Mouse (Mus musculus): ENCODE measurements around the gene Ago4.

Gene Ago4

DNA sequence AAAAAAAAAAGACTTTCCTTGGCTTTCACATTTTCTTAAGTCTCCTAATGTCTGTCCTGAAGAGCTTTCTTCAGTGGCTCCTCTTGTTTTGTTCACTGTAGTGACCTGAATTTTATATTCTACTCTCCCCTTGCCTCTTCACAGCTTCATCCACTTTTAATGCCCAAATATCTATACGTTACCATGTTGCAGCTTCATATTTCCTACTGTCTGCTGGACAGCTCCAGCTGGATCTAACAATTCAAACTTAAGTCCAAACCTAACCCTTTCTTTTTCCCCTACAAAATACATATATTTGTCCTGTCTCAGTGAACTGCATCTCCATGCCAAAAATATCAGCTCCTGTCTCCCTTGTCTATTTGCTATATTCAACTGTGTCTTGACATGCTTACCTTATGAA lies 63.9 kb downstream of the Ago4 start:
- DNase-seq (ENCODE audit: low spot score): no peak

DNA sequence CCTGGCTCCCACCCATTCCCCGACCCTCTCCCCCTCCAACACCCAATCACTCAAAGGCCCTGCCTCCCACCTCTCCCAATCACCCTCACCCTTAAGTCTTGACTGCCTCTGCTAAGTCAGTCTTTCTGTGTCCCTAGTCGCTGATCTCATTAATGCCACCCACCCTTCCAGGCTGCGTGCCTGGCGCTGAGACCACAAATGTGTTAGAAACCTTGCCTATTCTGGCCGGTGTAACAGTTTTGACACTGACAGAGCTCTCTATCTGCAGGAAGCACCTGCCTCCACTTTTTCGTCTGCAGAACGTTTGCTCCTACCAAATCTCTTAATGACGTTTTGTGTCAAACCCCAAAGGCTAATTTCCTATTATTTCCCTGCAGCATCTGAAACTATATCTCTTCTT lies 64.3 kb downstream of the Ago4 start:
- peak; percentile 33 for DNase-seq (ENCODE audit: low spot score)

DNA sequence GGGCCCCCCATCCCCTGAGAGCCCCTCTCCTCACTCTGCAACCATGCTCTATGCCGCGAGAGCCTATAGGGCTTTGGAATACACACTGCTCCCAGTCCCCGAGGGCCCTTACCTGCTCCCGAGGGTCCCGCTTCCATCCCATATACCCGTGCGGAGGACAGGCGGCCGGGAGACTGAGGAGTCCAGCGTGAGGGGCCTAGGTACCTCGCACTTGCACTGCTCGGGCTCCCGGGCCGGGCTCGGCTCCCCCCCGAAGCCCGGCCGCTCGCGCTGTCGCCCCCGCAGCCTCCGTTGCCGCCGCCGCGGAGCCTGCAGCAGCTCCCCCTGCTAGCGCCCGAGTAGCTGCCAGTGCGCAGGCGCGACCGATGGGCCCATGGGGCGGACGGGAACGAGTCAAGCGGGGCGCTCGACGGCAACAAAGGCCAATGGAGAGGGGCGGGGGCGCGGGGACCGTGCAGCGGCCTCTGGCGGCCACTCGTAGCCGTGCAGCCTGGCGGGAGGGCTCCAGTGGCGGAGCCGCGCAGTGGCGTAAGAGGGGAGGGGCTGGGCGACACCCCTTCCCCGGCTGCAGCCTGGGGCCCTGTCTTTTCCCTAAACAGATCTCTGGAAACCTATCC lies 64.9 kb downstream of the Ago4 start, which contains the start of gene Ago1:
Gene Ago1, minus strand, starts transcription at position 299 of the 617 bp plus-strand sequence.
- peak; percentile 97 for DNase-seq (ENCODE audit: low spot score)

- peak; percentile 94 for DNase-seq (ENCODE audit: low spot score)
These were observed 65.5 kb downstream of the Ago4 start for GRCm38 (mm10) chr4:126467721-126468284.

GRCm38 (mm10) chr4:126466251-126466750 lies 67.0 kb downstream of the Ago4 start:
- DNase-seq (ENCODE audit: low spot score): peak; percentile 29

- peak; percentile 87 for DNase-seq (ENCODE audit: low spot score)
These were observed 67.4 kb downstream of the Ago4 start for GRCm38 (mm10) chr4:126465843-126466242.

- peak; percentile 21 for DNase-seq (ENCODE audit: low spot score)
These were observed 68.4 kb downstream of the Ago4 start for GRCm38 (mm10) chr4:126464892-126465235.

DNA sequence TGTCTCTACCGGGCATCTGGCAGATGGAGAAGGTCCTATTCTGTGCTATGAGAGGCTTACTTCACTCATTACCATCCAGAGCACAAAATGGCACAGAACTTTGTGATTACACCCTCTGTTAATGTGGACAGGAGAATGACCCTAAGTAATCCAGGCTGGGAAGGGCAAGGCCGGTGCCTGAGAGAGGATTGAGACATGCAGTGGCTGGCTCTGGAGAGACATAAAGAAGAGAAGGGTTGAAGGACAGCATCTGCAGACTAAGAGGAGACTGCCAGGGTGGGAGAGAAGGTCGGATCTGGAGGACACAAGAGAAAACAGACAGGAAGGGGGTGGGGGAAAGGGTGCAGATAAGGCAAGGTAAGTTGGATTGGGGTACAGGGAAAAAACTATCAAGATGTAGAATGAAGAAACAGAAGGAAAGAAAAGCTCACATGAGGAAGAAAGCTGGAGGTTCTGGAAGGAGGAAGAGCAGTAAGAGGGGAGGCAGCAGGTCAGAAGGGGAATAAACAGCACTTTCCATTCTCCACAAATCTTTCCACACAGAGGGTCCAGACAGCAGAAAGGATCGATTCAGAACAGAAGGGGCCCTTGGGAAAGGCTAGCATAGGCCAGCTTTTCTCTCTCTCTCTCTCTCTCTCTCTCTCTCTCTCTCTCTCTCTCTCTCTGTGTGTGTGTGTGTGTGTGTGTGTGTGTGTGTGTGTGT lies 68.9 kb downstream of the Ago4 start:
- no peak for DNase-seq (ENCODE audit: low spot score)

- no peak for DNase-seq (ENCODE audit: low spot score)
These were observed 77.8 kb downstream of the Ago4 start for GRCm38 (mm10) chr4:126455441-126455840.

GRCm38 (mm10) chr4:126454547-126455254 lies 78.6 kb downstream of the Ago4 start:
- DNase-seq (ENCODE audit: low spot score): no peak

DNA sequence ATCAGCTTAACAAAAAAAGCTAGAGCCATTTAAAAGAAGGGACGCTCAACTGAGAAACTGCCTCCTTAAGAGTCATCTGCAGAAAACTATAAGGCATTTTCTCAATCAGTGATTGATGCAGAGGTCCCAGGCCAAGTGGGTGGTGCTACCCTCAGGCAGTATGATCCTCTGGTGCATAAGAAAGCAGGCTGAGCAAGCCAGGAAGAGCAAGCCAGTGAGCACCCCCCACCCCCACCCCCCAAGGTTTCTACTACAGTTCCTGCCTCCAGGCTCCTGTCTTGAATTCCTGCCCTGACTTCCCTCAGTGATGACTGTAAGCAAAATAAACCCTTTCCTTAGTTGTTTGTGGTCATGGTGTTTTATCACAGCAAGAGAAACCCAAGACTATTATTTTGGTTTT lies 83.0 kb downstream of the Ago4 start:
- no peak for DNase-seq (ENCODE audit: low spot score)

DNA sequence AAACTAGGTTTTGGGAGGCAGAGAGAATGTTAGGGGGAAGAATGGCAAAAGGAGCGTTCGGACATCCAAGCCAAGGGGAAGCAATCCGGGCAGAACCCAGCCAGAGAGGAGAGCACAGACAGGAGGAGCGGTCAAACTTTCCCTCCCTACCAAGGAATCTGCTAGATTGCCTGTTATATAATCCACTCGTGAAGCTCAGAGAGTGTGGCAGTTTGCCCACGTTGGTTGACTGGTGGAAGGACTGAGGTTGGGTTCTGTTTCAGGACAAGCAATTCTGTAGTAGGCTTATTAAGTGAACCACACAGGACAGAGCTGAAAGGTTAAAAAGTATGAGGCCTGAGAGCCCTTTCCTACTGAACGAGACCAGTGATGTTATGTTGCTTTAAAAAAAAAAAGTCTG lies 86.1 kb downstream of the Ago4 start:
- DNase-seq (ENCODE audit: low spot score): no peak

DNA sequence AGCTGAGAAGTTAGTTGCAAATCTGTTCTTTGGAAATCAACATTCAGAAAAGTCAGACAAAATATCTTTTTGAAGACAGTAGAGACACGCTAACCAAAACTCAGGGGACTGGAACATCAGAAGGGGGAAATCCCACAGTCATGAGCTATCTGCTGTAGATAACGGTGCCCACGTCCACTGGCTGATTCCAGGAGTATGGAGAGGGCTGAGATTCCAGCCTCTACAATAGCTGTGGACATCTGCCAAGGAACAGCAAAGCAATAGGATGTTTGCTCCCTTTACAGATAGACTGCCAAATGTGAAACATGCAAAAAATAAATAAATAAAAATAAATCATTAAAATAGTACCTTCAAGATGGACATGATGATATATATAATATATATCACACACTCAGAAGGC lies 88.7 kb downstream of the Ago4 start:
- DNase-seq (ENCODE audit: low spot score): no peak
